Mouse (Mus musculus): ENCODE data around the gene Calml3. TPM values are rescaled to one million over a fixed set of nuclear protein-coding genes. Genes with fewer than 3 reads are reported as not detected.

Calml3 gene
- polyA plus RNA-seq, 1 experiment from 2014 or later = not detected

DNA sequence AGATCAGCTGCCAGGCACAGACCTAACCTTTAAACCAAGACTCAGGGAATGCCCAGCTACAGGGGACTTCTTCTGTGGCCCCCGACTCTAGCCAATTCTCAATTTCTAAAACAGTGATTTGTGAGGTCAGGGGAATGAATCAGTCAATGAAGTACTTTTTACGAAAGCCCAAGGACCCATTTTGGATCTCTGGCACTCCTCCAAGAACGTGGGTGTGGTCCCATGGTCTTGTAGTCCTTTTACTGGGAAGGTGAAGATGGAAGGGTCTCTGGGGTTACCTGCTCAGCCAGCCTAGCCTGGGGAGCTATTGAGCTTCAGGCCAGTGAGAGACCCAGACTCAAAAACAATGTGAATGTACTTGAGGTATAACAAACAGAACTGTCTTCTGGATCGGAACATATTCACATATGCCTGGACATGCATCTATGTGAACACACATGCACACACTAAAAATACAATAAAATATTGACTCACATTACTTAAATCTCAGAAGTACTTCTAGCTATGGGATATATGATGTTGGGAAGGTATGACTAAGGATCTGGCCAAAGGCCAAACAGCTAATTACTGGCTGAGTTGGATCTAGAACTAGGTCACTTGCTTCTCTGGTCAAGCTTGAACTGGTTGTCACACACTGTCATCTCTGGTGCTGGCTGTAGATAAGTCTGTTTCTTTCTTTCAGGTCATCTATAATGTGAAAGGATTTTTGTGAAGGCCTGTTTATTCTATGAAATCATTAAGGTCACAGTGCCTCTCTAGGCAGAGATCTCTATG, 25.3 kb downstream of the Calml3 start:
- Histone ChIP-seq H3K4me1 (no peaks in the 10 kb centered on the region), H3K27me3 (replicated peaks) (no peaks in the 10 kb centered on the region), H3K27ac (no peak overlapping the region), H3K9ac (no peak overlapping the region), H3K4me3 (no peak overlapping the region), H3K9me3 (replicated peaks) (no peaks in the 10 kb centered on the region), H3K4me2 (no peak overlapping the region), H3K36me3 (no peaks in the 10 kb centered on the region)
- WGBS (ENCODE audit: insufficient replicate concordance) = 66% methylated on average over 4 of the region's 4 CpGs
- ATAC-seq = no peak

DNA sequence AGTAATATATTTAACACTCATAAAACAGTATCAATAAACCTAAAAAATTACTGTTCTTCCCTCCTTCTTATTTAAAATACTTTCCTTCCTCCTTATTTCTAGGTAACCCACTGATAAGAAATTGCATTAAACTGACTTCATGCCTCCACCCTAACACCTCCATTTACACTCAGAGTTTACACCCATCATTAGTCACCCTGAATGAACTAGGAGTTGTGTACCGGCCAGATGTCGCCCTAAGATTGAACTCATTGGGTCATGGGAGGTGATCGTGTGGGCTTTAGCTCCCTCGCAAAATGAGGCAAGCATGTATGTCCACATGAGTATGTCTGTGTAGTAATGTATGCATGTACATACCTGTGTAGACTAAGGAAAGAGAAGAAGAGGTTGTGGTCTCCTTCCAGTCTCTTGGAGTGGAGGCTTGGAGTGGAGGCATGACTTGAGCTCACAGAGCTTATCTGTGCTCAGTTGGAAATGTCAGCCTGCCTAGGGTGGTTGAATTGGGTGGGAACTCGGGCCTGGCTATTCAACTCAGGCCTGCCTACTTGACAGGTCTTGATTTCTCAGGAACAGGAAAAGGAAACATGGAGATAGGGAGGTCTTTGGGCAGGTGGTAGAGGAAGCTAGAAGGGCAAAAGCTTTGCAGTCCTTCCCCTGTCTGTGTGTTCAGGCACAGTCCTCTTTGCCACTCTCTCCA, 26.8 kb downstream of the Calml3 start:
- 64% methylated on average over 5 of the region's 5 CpGs for WGBS (ENCODE audit: insufficient replicate concordance)
- Histone ChIP-seq H3K4me2 (no peak overlapping the region), H3K4me1 (no peaks in the 10 kb centered on the region), H3K36me3 (no peaks in the 10 kb centered on the region), H3K27ac (no peak overlapping the region), H3K4me3 (no peak overlapping the region), H3K9me3 (replicated peaks) (no peaks in the 10 kb centered on the region), H3K9ac (no peak overlapping the region), H3K27me3 (replicated peaks) (no peaks in the 10 kb centered on the region)
- no peak for ATAC-seq

DNA sequence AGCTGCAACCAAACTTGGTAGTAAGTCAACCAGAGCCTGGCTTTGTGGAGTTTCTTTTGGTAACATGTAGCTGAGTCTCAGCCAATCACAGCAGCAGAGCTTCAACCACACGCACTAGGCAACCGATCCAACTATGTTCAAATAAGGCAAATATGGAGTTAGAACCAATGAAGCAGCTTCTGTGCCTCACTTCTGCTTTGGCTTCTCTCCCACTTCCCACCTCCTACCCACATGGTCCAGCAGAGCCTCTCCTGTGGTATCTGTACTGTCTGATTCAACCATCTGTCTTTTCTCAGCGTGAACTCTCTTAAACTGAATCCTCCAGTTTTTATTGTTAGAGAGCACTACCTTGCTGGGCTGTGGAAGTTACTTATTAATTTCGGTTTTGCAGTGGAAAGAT, 27.7 kb downstream of the Calml3 start:
- Histone ChIP-seq H3K27me3 (replicated peaks) (no peaks in the 10 kb centered on the region), H3K9ac (no peak overlapping the region), H3K36me3 (no peaks in the 10 kb centered on the region), H3K4me2 (no peak overlapping the region), H3K4me1 (no peaks in the 10 kb centered on the region), H3K9me3 (replicated peaks) (no peaks in the 10 kb centered on the region), H3K27ac (no peak overlapping the region), H3K4me3 (no peak overlapping the region)
- WGBS (ENCODE audit: insufficient replicate concordance) = 63% methylated on average over 4 of the region's 4 CpGs
- ATAC-seq = no peak

DNA sequence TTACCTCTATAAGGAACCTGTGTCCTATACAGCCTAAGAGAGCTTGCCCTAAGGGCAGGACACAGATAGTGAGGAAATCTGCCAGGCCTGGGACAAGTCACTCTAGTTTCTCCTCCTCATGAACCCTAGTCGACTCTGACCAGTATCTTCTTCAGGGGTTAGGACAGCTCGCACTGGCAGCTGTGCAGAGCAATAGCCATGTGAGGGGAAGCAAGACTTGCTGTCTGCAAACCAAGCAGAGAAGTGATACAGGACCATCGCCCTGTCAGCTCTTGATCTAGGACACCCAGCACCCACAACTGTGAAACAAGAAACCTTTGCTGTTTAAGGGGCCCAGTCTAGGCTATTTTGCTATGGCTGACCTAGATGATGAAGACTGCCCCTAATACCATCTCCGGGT, 29.1 kb downstream of the Calml3 start:
- H3K36me3 ChIP-seq = no peaks in the 10 kb centered on the region
- no peaks in the 10 kb centered on the region for H3K27me3 ChIP-seq (replicated peaks)
- H3K27ac ChIP-seq = no peak overlapping the region
- 51% methylated on average over 4 of the region's 4 CpGs for WGBS (ENCODE audit: insufficient replicate concordance)
- H3K9ac ChIP-seq = no peak overlapping the region
- H3K9me3 ChIP-seq (replicated peaks) = no peaks in the 10 kb centered on the region
- H3K4me2 ChIP-seq = no peak overlapping the region
- no peak overlapping the region for H3K4me3 ChIP-seq
- no peaks in the 10 kb centered on the region for H3K4me1 ChIP-seq
- no peak for ATAC-seq

DNA sequence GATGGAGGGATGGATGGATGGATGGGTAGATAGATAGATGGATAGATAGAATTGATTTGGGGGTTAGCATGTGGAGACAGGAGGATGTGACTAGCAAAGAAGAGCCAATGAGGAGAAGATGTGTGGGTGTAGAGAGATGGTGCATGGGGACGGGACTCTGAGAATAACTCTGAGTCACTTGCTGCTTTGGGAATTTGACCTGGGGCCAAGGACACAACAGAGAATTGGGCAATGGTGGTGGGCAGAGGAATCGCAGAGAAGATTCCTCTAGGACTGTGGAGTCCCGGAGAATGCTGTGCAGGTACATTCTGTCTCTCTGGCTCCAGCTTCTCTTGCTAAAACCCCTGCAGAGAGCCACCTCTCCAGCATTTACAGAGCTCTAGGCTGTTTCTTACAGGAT, 29.8 kb downstream of the Calml3 start:
- ATAC-seq = no peak
- H3K27ac ChIP-seq = no peak overlapping the region
- no peaks in the 10 kb centered on the region for H3K36me3 ChIP-seq
- H3K4me1 ChIP-seq = 0 out of 2 replicates have a peak, but pooled peaks cover 3% of the 10 kb centered on the region
- no peak overlapping the region for H3K9ac ChIP-seq
- no peaks in the 10 kb centered on the region for H3K27me3 ChIP-seq (replicated peaks)
- no peak overlapping the region for H3K4me3 ChIP-seq
- H3K9me3 ChIP-seq (replicated peaks) = no peaks in the 10 kb centered on the region
- H3K4me2 ChIP-seq = no peak overlapping the region
- WGBS (ENCODE audit: insufficient replicate concordance) = 66% methylated on average over 3 of the region's 3 CpGs

DNA sequence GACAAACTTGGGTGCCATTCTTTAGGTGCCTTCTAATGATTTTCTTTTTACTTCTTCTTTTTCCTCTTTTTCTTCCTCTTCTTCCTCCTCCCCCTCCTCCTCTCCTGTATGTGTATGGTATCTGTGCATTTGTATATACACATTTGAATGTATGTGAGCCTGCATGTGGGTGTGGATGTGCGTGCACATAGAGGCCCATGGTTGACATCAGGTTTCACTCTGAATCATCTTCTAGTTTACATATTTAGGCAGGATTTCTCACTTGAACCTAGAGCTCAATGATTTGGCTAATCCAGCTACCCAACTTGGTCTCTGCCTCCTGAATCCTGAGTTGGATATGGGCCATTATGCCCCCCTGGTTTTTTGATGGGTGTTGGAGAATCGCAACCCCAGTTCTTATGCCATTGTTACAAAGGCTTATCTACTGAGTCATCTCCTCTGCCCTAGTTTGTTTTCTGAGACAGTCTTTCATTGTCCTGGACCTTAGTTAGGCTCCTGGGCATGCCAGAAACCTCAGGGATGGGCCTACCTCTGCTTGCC, 30.9 kb downstream of the Calml3 start:
- Histone ChIP-seq H3K4me3 (no peak overlapping the region), H3K36me3 (no peaks in the 10 kb centered on the region), H3K9ac (no peak overlapping the region), H3K27me3 (replicated peaks) (no peaks in the 10 kb centered on the region), H3K4me2 (no peak overlapping the region), H3K4me1 (0 out of 2 replicates have a peak, but pooled peaks cover 11% of the 10 kb centered on the region), H3K27ac (no peak overlapping the region), H3K9me3 (replicated peaks) (no peaks in the 10 kb centered on the region)
- no peak for ATAC-seq
- WGBS (ENCODE audit: insufficient replicate concordance) = 73% methylated on average over 2 of the region's 2 CpGs

DNA sequence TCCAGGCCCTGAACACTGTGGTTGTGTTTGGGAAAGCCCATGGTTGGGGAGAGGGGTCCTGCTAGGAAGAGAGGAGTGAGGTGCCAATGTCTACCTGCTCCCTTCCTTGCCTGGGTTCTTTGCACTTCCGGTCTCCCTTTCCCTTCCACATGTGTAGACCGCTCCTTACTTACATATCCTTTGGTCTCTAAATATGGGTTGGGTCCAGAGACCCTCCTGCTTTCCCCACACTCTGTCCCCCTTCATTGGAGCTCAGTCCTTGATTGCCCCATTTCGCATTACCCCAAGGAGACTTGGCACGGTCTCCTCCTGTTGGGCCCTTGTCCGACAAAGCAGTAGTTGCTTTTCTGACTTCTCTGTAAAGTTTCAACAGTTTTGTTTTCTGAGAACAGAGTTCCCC, 32.9 kb downstream of the Calml3 start:
- WGBS (ENCODE audit: insufficient replicate concordance) = 78% methylated on average over 5 of the region's 5 CpGs
- Histone ChIP-seq H3K4me1 (0 out of 2 replicates have a peak, but pooled peaks cover 11% of the 10 kb centered on the region), H3K4me2 (no peak overlapping the region), H3K9me3 (replicated peaks) (no peaks in the 10 kb centered on the region), H3K9ac (no peak overlapping the region), H3K27me3 (replicated peaks) (no peaks in the 10 kb centered on the region), H3K4me3 (no peak overlapping the region), H3K36me3 (no peaks in the 10 kb centered on the region), H3K27ac (no peak overlapping the region)
- no peak for ATAC-seq

DNA sequence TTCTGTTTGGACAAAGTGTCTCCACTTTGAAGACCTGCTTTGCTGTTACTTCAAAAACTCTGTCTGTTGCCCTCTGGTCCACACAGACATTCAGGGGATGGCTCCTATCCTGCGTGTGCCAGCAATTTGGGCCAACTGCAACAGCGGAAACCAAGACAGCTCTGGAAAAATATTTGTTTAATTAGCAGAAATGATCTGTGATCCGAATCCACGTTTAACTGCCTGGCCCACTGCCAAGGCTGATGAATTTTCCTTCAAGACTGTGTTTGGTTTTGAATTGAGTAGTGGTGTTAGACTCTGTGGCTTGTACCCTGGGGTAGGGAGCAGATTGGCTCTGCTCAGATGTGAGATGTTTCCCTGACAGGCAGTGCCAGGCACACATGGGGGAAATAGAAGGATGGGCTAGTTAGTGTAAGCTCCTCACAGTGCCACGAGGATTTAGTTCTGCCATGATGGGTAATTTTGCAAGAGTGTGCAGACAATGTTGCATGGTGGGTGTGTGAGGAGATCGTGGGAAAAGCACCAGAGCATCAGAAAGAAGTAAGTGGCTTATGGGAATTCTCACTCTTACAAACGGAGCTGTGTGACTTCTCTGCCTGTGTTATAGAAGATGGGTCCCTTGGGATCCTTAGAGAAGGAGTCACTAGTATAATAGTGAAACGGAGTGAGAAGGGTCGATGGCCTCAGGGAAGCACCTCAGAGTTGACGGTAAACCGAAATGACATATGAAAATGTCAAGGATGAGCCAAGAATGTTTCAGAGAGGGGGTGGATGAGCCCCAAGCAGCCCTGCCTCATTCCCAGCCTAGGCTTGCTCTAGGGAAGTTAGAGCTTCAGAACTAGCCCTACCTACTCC, 33.7 kb downstream of the Calml3 start:
- Histone ChIP-seq H3K4me1 (0 out of 2 replicates have a peak, but pooled peaks cover 11% of the 10 kb centered on the region), H3K27me3 (replicated peaks) (no peaks in the 10 kb centered on the region), H3K4me3 (no peak overlapping the region), H3K27ac (no peak overlapping the region), H3K9ac (no peak overlapping the region), H3K4me2 (no peak overlapping the region), H3K36me3 (no peaks in the 10 kb centered on the region), H3K9me3 (replicated peaks) (no peaks in the 10 kb centered on the region)
- WGBS (ENCODE audit: insufficient replicate concordance) = 69% methylated on average over 11 of the region's 11 CpGs
- ATAC-seq = no peak

DNA sequence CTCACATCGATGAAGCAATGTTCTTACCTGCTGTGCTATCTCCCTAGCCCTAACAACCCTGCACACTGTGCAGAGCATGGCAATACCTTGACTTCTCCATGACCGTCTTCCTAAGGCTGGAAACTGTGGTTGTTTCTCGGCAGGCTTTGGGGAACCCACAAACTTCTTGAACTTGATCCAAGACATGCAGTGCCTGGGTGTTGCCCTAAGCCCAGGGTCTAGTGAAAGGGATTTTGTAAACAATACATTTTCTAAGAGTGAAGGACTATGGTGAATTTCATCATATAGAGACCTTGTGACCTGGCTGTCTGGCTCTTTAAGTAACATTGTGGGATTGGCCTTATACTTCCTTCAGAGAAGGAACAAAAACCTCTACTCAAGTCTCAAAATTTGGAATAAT, 34.6 kb downstream of the Calml3 start:
- Histone ChIP-seq H3K4me2 (no peak overlapping the region), H3K27me3 (replicated peaks) (no peaks in the 10 kb centered on the region), H3K36me3 (no peaks in the 10 kb centered on the region), H3K9ac (no peak overlapping the region), H3K4me1 (0 out of 2 replicates have a peak, but pooled peaks cover 11% of the 10 kb centered on the region), H3K9me3 (replicated peaks) (no peaks in the 10 kb centered on the region), H3K4me3 (no peak overlapping the region), H3K27ac (no peak overlapping the region)
- peak; percentile 35; the same call in 1 of the 2 replicates for ATAC-seq
- 61% methylated on average over 3 of the region's 3 CpGs for WGBS (ENCODE audit: insufficient replicate concordance)

DNA sequence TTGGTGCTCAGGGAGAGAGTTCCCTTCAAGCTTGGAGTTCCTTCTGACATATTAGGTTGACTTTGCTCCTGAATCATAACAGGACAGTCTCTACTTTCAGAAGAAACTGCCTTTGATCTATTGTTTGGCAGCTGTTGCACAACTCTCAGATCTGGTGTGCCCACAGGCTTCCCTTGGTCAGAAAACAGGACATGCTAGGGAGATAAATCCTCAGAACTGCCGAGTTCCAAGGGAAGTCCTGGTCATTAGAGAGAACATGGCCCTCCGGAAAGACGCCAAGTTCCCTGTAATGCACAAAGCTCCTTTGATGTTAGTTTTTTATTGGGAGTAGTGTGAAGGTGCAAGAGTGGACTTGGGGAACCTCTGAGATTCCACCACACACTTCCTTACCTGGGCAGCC, 35.5 kb downstream of the Calml3 start:
- no peak for ATAC-seq
- Histone ChIP-seq H3K27ac (no peak overlapping the region), H3K9me3 (replicated peaks) (no peaks in the 10 kb centered on the region), H3K36me3 (no peaks in the 10 kb centered on the region), H3K4me3 (no peak overlapping the region), H3K9ac (no peak overlapping the region), H3K4me1 (0 out of 2 replicates have a peak, but pooled peaks cover 11% of the 10 kb centered on the region), H3K27me3 (replicated peaks) (no peaks in the 10 kb centered on the region), H3K4me2 (no peak overlapping the region)
- WGBS (ENCODE audit: insufficient replicate concordance) = 14% methylated on average over 3 of the region's 3 CpGs

DNA sequence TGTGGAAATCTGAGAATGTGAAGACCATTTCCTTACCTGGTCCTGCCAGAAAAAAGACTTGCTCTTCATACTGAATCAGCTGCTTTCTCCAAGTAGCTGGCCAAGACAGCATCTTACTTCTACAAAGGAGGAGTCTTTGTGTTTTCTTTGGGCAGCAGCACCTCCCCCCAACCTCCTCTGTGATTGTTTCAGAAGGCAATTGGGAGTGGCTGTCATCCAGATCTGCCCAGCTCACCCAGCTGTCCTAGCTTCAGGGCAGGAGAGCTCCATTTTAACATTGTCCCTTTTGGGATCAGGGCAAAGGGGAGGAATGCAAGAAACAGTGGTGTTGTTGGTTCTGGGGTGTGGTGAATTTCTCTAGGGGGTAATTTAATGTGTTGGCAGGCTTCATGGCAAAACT, 37.0 kb downstream of the Calml3 start:
- Histone ChIP-seq H3K4me2 (no peak overlapping the region), H3K27me3 (replicated peaks) (no peaks in the 10 kb centered on the region), H3K4me3 (no peak overlapping the region), H3K36me3 (no peaks in the 10 kb centered on the region), H3K27ac (no peak overlapping the region), H3K4me1 (0 out of 2 replicates have a peak, but pooled peaks cover 11% of the 10 kb centered on the region), H3K9me3 (replicated peaks) (no peaks in the 10 kb centered on the region), H3K9ac (no peak overlapping the region)
- no peak for ATAC-seq

All from liver, embryonic 12.5 days (tissue).